Mouse (Mus musculus): ENCODE results near the gene Cacng2. TPM values are rescaled to one million over a fixed set of nuclear protein-coding genes. Genes with fewer than 3 reads are reported as not detected.

The Cacng2 gene
- polyA plus RNA-seq, 1 experiment from 2014 or later, result 2.5 TPM

GRCm38 (mm10) chr15:78133389-78133788 lies 13.6 kb upstream of the Cacng2 start:
- Histone ChIP-seq H3K9ac (no peak overlapping the region), H3K4me2 (no peak overlapping the region), H3K9me3 (no peaks in the 10 kb centered on the region), H3K4me3 (replicated peaks) (no peak overlapping the region), H3K27me3 (peaks cover 6% of the 10 kb centered on the region; the same call in 1 of the 2 replicates), H3K36me3 (replicated peaks) (no peaks in the 10 kb centered on the region), H3K4me1 (peaks cover 11% of the 10 kb centered on the region; the same call in 1 of the 2 replicates), H3K27ac (no peak overlapping the region)
- no peak for ATAC-seq (ENCODE audit: low FRiP score)
- WGBS, result 43% methylated on average over 2 of the region's 2 CpGs

GRCm38 (mm10) chr15:78119248-78119647 lies 580 bp downstream of the Cacng2 start:
- peak; percentile 67 for ATAC-seq (ENCODE audit: low FRiP score)
- Histone ChIP-seq H3K27ac (peak overlapping the region; percentile 54), H3K4me2 (peak overlapping the region; percentile 63), H3K4me3 (replicated peaks) (peak overlapping the region; percentile 46), H3K4me1 (peaks cover 20% of the 10 kb centered on the region), H3K9ac (peak overlapping the region; percentile 53), H3K9me3 (no peaks in the 10 kb centered on the region), H3K27me3 (peaks cover 46% of the 10 kb centered on the region), H3K36me3 (replicated peaks) (no peaks in the 10 kb centered on the region)
- 2% methylated on average over 39 of the region's 39 CpGs for WGBS

GRCm38 (mm10) chr15:78118275-78118995 lies 1.4 kb downstream of the Cacng2 start:
- 60% methylated on average over 18 of the region's 18 CpGs for WGBS
- Histone ChIP-seq H3K27ac (no peak overlapping the region), H3K4me1 (peaks cover 20% of the 10 kb centered on the region), H3K9me3 (no peaks in the 10 kb centered on the region), H3K4me2 (peak overlapping the region; percentile 63), H3K9ac (no peak overlapping the region), H3K36me3 (replicated peaks) (no peaks in the 10 kb centered on the region), H3K4me3 (replicated peaks) (peak overlapping the region; percentile 7; the same call in 1 of the 2 replicates), H3K27me3 (peaks cover 50% of the 10 kb centered on the region)
- ATAC-seq (ENCODE audit: low FRiP score), result no peak

- Histone ChIP-seq H3K4me1 (peaks cover 20% of the 10 kb centered on the region), H3K4me2 (peak overlapping the region; percentile 63), H3K27me3 (peaks cover 50% of the 10 kb centered on the region), H3K4me3 (replicated peaks) (no peak overlapping the region; the same call in 1 of the 2 replicates), H3K9me3 (no peaks in the 10 kb centered on the region), H3K27ac (no peak overlapping the region), H3K36me3 (replicated peaks) (no peaks in the 10 kb centered on the region), H3K9ac (no peak overlapping the region)
- WGBS, result 85% methylated on average over 16 of the region's 16 CpGs
- no peak for ATAC-seq (ENCODE audit: low FRiP score)
Measured at GRCm38 (mm10) chr15:78117731-78118130, 2.1 kb downstream of the Cacng2 start.

- H3K36me3 ChIP-seq (replicated peaks), result no peaks in the 10 kb centered on the region
- H3K27me3 ChIP-seq, result peaks cover 46% of the 10 kb centered on the region
- H3K4me3 ChIP-seq (replicated peaks), result peak overlapping the region; percentile 4; the same call in 1 of the 2 replicates
- WGBS, result 51% methylated on average over 10 of the region's 10 CpGs
- peaks cover 20% of the 10 kb centered on the region for H3K4me1 ChIP-seq
- H3K27ac ChIP-seq, result no peak overlapping the region
- no peak overlapping the region for H3K9ac ChIP-seq
- no peak for ATAC-seq (ENCODE audit: low FRiP score)
- no peaks in the 10 kb centered on the region for H3K9me3 ChIP-seq
- H3K4me2 ChIP-seq, result peak overlapping the region; percentile 63
Measured at GRCm38 (mm10) chr15:78116936-78117335, 2.9 kb downstream of the Cacng2 start.

GRCm38 (mm10) chr15:78116244-78116643 lies 3.6 kb downstream of the Cacng2 start:
- no peaks in the 10 kb centered on the region for H3K9me3 ChIP-seq
- H3K27ac ChIP-seq, result no peak overlapping the region
- H3K4me1 ChIP-seq, result peaks cover 20% of the 10 kb centered on the region
- no peak for ATAC-seq (ENCODE audit: low FRiP score)
- no peaks in the 10 kb centered on the region for H3K36me3 ChIP-seq (replicated peaks)
- peak overlapping the region; percentile 9; the same call in 1 of the 2 replicates for H3K4me2 ChIP-seq
- H3K9ac ChIP-seq, result no peak overlapping the region
- 69% methylated on average over 10 of the region's 10 CpGs for WGBS
- H3K27me3 ChIP-seq, result peaks cover 39% of the 10 kb centered on the region
- H3K4me3 ChIP-seq (replicated peaks), result no peak overlapping the region

- Histone ChIP-seq H3K4me1 (peaks cover 7% of the 10 kb centered on the region; the same call in 1 of the 2 replicates), H3K27ac (no peak overlapping the region), H3K4me3 (replicated peaks) (no peak overlapping the region), H3K27me3 (no peaks in the 10 kb centered on the region), H3K9ac (no peak overlapping the region), H3K4me2 (no peak overlapping the region), H3K36me3 (replicated peaks) (no peaks in the 10 kb centered on the region), H3K9me3 (no peaks in the 10 kb centered on the region)
- WGBS, result 56% methylated on average over 5 of the region's 5 CpGs
- no peak for ATAC-seq (ENCODE audit: low FRiP score)
Measured at GRCm38 (mm10) chr15:78099516-78099915, 20.3 kb downstream of the Cacng2 start.

GRCm38 (mm10) chr15:78096004-78096403 lies 23.8 kb downstream of the Cacng2 start:
- no peak overlapping the region for H3K4me2 ChIP-seq
- H3K4me3 ChIP-seq (replicated peaks), result no peak overlapping the region
- peaks cover 7% of the 10 kb centered on the region; the same call in 1 of the 2 replicates for H3K4me1 ChIP-seq
- no peaks in the 10 kb centered on the region for H3K27me3 ChIP-seq
- ATAC-seq (ENCODE audit: low FRiP score), result no peak
- no peaks in the 10 kb centered on the region for H3K36me3 ChIP-seq (replicated peaks)
- H3K27ac ChIP-seq, result no peak overlapping the region
- no peaks in the 10 kb centered on the region for H3K9me3 ChIP-seq
- H3K9ac ChIP-seq, result no peak overlapping the region
- 90% methylated on average over 16 of the region's 16 CpGs for WGBS

GRCm38 (mm10) chr15:78093597-78093996 lies 26.2 kb downstream of the Cacng2 start:
- H3K4me1 ChIP-seq, result peaks cover 7% of the 10 kb centered on the region; the same call in 1 of the 2 replicates
- ATAC-seq (ENCODE audit: low FRiP score), result no peak
- no peak overlapping the region for H3K4me2 ChIP-seq
- 77% methylated on average over 5 of the region's 5 CpGs for whole genome bisulfite sequencing
- H3K4me3 ChIP-seq (replicated peaks), result no peak overlapping the region
- H3K27me3 ChIP-seq, result no peaks in the 10 kb centered on the region
- H3K27ac ChIP-seq, result no peak overlapping the region
- H3K36me3 ChIP-seq (replicated peaks), result no peaks in the 10 kb centered on the region
- no peaks in the 10 kb centered on the region for H3K9me3 ChIP-seq
- H3K9ac ChIP-seq, result no peak overlapping the region

GRCm38 (mm10) chr15:78082841-78083572 lies 36.8 kb downstream of the Cacng2 start:
- ATAC-seq (ENCODE audit: low FRiP score), result no peak
- H3K9ac ChIP-seq, result no peak overlapping the region
- H3K27me3 ChIP-seq, result peaks cover 17% of the 10 kb centered on the region
- no peak overlapping the region for H3K27ac ChIP-seq
- peaks cover 16% of the 10 kb centered on the region for H3K4me1 ChIP-seq
- no peaks in the 10 kb centered on the region for H3K36me3 ChIP-seq (replicated peaks)
- H3K4me3 ChIP-seq (replicated peaks), result no peak overlapping the region
- H3K4me2 ChIP-seq, result no peak overlapping the region
- 28% methylated on average over 10 of the region's 13 CpGs for WGBS
- no peaks in the 10 kb centered on the region for H3K9me3 ChIP-seq

GRCm38 (mm10) chr15:78082149-78082548 lies 37.7 kb downstream of the Cacng2 start:
- Histone ChIP-seq H3K36me3 (replicated peaks) (no peaks in the 10 kb centered on the region), H3K27ac (no peak overlapping the region), H3K27me3 (peaks cover 17% of the 10 kb centered on the region), H3K4me3 (replicated peaks) (no peak overlapping the region), H3K9me3 (no peaks in the 10 kb centered on the region), H3K9ac (no peak overlapping the region), H3K4me2 (no peak overlapping the region), H3K4me1 (peaks cover 16% of the 10 kb centered on the region)
- 49% methylated on average over 8 of the region's 8 CpGs for WGBS
- no peak for ATAC-seq (ENCODE audit: low FRiP score)

- Histone ChIP-seq H3K9ac (no peak overlapping the region), H3K36me3 (replicated peaks) (no peaks in the 10 kb centered on the region), H3K27ac (no peak overlapping the region), H3K27me3 (peaks cover 17% of the 10 kb centered on the region), H3K4me2 (no peak overlapping the region), H3K4me3 (replicated peaks) (no peak overlapping the region), H3K4me1 (peaks cover 16% of the 10 kb centered on the region), H3K9me3 (no peaks in the 10 kb centered on the region)
- 85% methylated on average over 7 of the region's 7 CpGs for whole genome bisulfite sequencing
- ATAC-seq (ENCODE audit: low FRiP score), result no peak
Measured at GRCm38 (mm10) chr15:78081384-78081783, 38.4 kb downstream of the Cacng2 start.
